Mouse (Mus musculus): ENCODE measurements at regions not wholly inside any gene's neighbourhood (a gene's known extent, or its start where the extent isn't known, plus 50 kb on each side); places are given as distances from the start of the nearest gene placed in this dataset.

- Histone ChIP-seq H3K4me2 (no peak overlapping the region), H3K9me3 (replicated peaks) (no peaks in the 10 kb centered on the region), H3K36me3 (no peaks in the 10 kb centered on the region), H3K9ac (no peak overlapping the region), H3K4me3 (replicated peaks) (no peak overlapping the region), H3K27ac (no peak overlapping the region), H3K4me1 (no peaks in the 10 kb centered on the region), H3K27me3 (no peaks in the 10 kb centered on the region)
- 23% methylated on average over 11 of the region's 11 CpGs for WGBS
- 0 out of 2 replicates have a peak, but pooled peaks have one; percentile 52 for ATAC-seq (replicated peaks; ENCODE audit: low FRiP score)
Measured at GRCm38 (mm10) chr16:8117543-8118167, 307.3 kb downstream of the Tmem114 start.

- WGBS: 41% methylated on average over 9 of the region's 9 CpGs
- H3K4me1 ChIP-seq: no peaks in the 10 kb centered on the region
- peak overlapping the region; percentile 9; the same call in 1 of the 2 replicates for H3K27ac ChIP-seq
- no peaks in the 10 kb centered on the region for H3K36me3 ChIP-seq
- H3K9me3 ChIP-seq (replicated peaks): no peaks in the 10 kb centered on the region
- H3K4me2 ChIP-seq: no peak overlapping the region
- ATAC-seq (replicated peaks; ENCODE audit: low FRiP score): 0 out of 2 replicates have a peak, but pooled peaks have one; percentile 54
- no peak overlapping the region for H3K4me3 ChIP-seq (replicated peaks)
- H3K9ac ChIP-seq: no peak overlapping the region
- no peaks in the 10 kb centered on the region for H3K27me3 ChIP-seq
Measured at GRCm38 (mm10) chr16:8111329-8112116, 313.4 kb downstream of the Tmem114 start.

- no peaks in the 10 kb centered on the region for H3K36me3 ChIP-seq
- no peak overlapping the region for H3K4me2 ChIP-seq
- no peaks in the 10 kb centered on the region for H3K9me3 ChIP-seq (replicated peaks)
- H3K27ac ChIP-seq: no peak overlapping the region
- no peak overlapping the region for H3K4me3 ChIP-seq (replicated peaks)
- no peaks in the 10 kb centered on the region for H3K27me3 ChIP-seq
- ATAC-seq (replicated peaks; ENCODE audit: low FRiP score): no peak
- WGBS: 60% methylated on average over 19 of the region's 19 CpGs
- H3K4me1 ChIP-seq: no peaks in the 10 kb centered on the region
- no peak overlapping the region for H3K9ac ChIP-seq
Measured at GRCm38 (mm10) chr16:8108141-8109122, 316.5 kb downstream of the Tmem114 start.

GRCm38 (mm10) chr16:8079024-8079423, 345.9 kb downstream of the Tmem114 start:
- no peaks in the 10 kb centered on the region for H3K4me1 ChIP-seq
- no peaks in the 10 kb centered on the region for H3K36me3 ChIP-seq
- no peaks in the 10 kb centered on the region for H3K9me3 ChIP-seq (replicated peaks)
- H3K4me3 ChIP-seq (replicated peaks): no peak overlapping the region
- no peak overlapping the region for H3K9ac ChIP-seq
- no peaks in the 10 kb centered on the region for H3K27me3 ChIP-seq
- ATAC-seq (replicated peaks; ENCODE audit: low FRiP score): no peak
- H3K4me2 ChIP-seq: no peak overlapping the region
- H3K27ac ChIP-seq: no peak overlapping the region
- WGBS: 76% methylated on average over 2 of the region's 2 CpGs

- H3K9ac ChIP-seq: no peak overlapping the region
- no peak overlapping the region for H3K4me2 ChIP-seq
- no peaks in the 10 kb centered on the region for H3K36me3 ChIP-seq
- WGBS: 58% methylated on average over 3 of the region's 3 CpGs
- no peak overlapping the region for H3K4me3 ChIP-seq (replicated peaks)
- ATAC-seq (replicated peaks; ENCODE audit: low FRiP score): no peak
- H3K4me1 ChIP-seq: no peaks in the 10 kb centered on the region
- H3K27me3 ChIP-seq: no peaks in the 10 kb centered on the region
- no peak overlapping the region for H3K27ac ChIP-seq
- no peaks in the 10 kb centered on the region for H3K9me3 ChIP-seq (replicated peaks)
Measured at GRCm38 (mm10) chr16:8078461-8078860, 346.5 kb downstream of the Tmem114 start.

GRCm38 (mm10) chr16:8074729-8075128, 350.2 kb downstream of the Tmem114 start:
- WGBS: 76% methylated on average over 4 of the region's 4 CpGs
- Histone ChIP-seq H3K9me3 (replicated peaks) (no peaks in the 10 kb centered on the region), H3K27ac (no peak overlapping the region), H3K4me3 (replicated peaks) (no peak overlapping the region), H3K4me2 (no peak overlapping the region), H3K9ac (no peak overlapping the region), H3K36me3 (no peaks in the 10 kb centered on the region), H3K4me1 (no peaks in the 10 kb centered on the region), H3K27me3 (no peaks in the 10 kb centered on the region)
- ATAC-seq (replicated peaks; ENCODE audit: low FRiP score): no peak

GRCm38 (mm10) chr16:8053936-8054335, 371.0 kb downstream of the Tmem114 start:
- H3K9me3 ChIP-seq (replicated peaks): no peaks in the 10 kb centered on the region
- no peak overlapping the region for H3K4me3 ChIP-seq (replicated peaks)
- no peaks in the 10 kb centered on the region for H3K36me3 ChIP-seq
- H3K9ac ChIP-seq: no peak overlapping the region
- H3K27me3 ChIP-seq: no peaks in the 10 kb centered on the region
- H3K4me1 ChIP-seq: 0 out of 2 replicates have a peak, but pooled peaks cover 2% of the 10 kb centered on the region
- H3K27ac ChIP-seq: no peak overlapping the region
- H3K4me2 ChIP-seq: no peak overlapping the region
- no peak for ATAC-seq (replicated peaks; ENCODE audit: low FRiP score)
- 14% methylated on average over 5 of the region's 5 CpGs for WGBS

GRCm38 (mm10) chr16:8008966-8009365, 416.0 kb downstream of the Tmem114 start:
- Histone ChIP-seq H3K4me2 (no peak overlapping the region), H3K27ac (no peak overlapping the region), H3K4me3 (replicated peaks) (no peak overlapping the region), H3K4me1 (no peaks in the 10 kb centered on the region), H3K9me3 (replicated peaks) (no peaks in the 10 kb centered on the region), H3K27me3 (no peaks in the 10 kb centered on the region), H3K36me3 (no peaks in the 10 kb centered on the region), H3K9ac (no peak overlapping the region)
- no peak for ATAC-seq (replicated peaks; ENCODE audit: low FRiP score)
- 64% methylated on average over 3 of the region's 3 CpGs for WGBS

- Histone ChIP-seq H3K36me3 (no peaks in the 10 kb centered on the region), H3K9me3 (replicated peaks) (no peaks in the 10 kb centered on the region), H3K9ac (no peak overlapping the region), H3K4me2 (no peak overlapping the region), H3K4me3 (replicated peaks) (no peak overlapping the region), H3K27ac (no peak overlapping the region), H3K27me3 (no peaks in the 10 kb centered on the region), H3K4me1 (no peaks in the 10 kb centered on the region)
- 80% methylated on average over 3 of the region's 3 CpGs for WGBS
- no peak for ATAC-seq (replicated peaks; ENCODE audit: low FRiP score)
Measured at GRCm38 (mm10) chr16:8006631-8007030, 418.3 kb downstream of the Tmem114 start.

- Histone ChIP-seq H3K36me3 (no peaks in the 10 kb centered on the region), H3K27ac (0 out of 2 replicates have a peak overlapping the region, but pooled peaks have one; percentile 14), H3K27me3 (no peaks in the 10 kb centered on the region), H3K9ac (no peak overlapping the region), H3K4me1 (no peaks in the 10 kb centered on the region), H3K4me3 (replicated peaks) (no peak overlapping the region), H3K4me2 (no peak overlapping the region), H3K9me3 (replicated peaks) (no peaks in the 10 kb centered on the region)
- WGBS: 81% methylated on average over 7 of the region's 7 CpGs
- no peak for ATAC-seq (replicated peaks; ENCODE audit: low FRiP score)
Measured at GRCm38 (mm10) chr16:8002339-8003089, 422.4 kb downstream of the Tmem114 start.

- peaks cover 2% of the 10 kb centered on the region; the same call in 1 of the 2 replicates for H3K4me1 ChIP-seq
- no peaks in the 10 kb centered on the region for H3K36me3 ChIP-seq
- ATAC-seq (replicated peaks; ENCODE audit: low FRiP score): no peak
- H3K27ac ChIP-seq: no peak overlapping the region
- H3K27me3 ChIP-seq: no peaks in the 10 kb centered on the region
- H3K4me3 ChIP-seq (replicated peaks): no peak overlapping the region
- no peak overlapping the region for H3K4me2 ChIP-seq
- 42% methylated on average over 10 of the region's 10 CpGs for WGBS
- no peak overlapping the region for H3K9ac ChIP-seq
- no peaks in the 10 kb centered on the region for H3K9me3 ChIP-seq (replicated peaks)
Measured at GRCm38 (mm10) chr16:7982816-7983215, 442.1 kb downstream of the Tmem114 start.
